Mouse (Mus musculus) small intestine, adult 2 months (tissue): ENCODE data around the gene 4930568D16Rik. TPM values are rescaled to one million over a fixed set of nuclear protein-coding genes. Genes with fewer than 3 reads are reported as not detected.

Experiments used
- H3K27ac ChIP-seq: fragments of 200-500 bp; 2 replicates; pipeline ENCODE4 v1.5.1; 2012; ENCODE audit warnings: low read depth, low read length, control low read depth, inconsistent platforms; ENCODE audit not compliant: insufficient read depth
- H3K27me3 ChIP-seq: fragments of 200-500 bp; 2 replicates; pipeline ENCODE4 v1.6.1; 2012; ENCODE audit warnings: mild to moderate bottlenecking, moderate library complexity, low read length, inconsistent platforms; ENCODE audit not compliant: control insufficient read depth, insufficient read depth
- H3K36me3 ChIP-seq: fragments of 200-500 bp; 2 replicates; pipeline ENCODE4 v1.6.1; 2012; ENCODE audit warnings: mild to moderate bottlenecking, low read length, control low read depth, inconsistent platforms; ENCODE audit not compliant: control insufficient read depth, insufficient read depth
- H3K4me1 ChIP-seq: fragments of 200-500 bp; 2 replicates; pipeline ENCODE4 v1.6.1; 2012; ENCODE audit warnings: low read length, inconsistent platforms, mixed read lengths; ENCODE audit not compliant: control insufficient read depth, insufficient read depth, insufficient read length
- H3K4me3 ChIP-seq: fragments of 200-500 bp; 2 replicates; pipeline ENCODE4 v1.5.1; 2012; ENCODE audit warnings: low read depth, mild to moderate bottlenecking, control low read depth, inconsistent platforms, low read length, moderate library complexity
- CTCF ChIP-seq: fragments of 200-500 bp; IDR thresholded peaks from 2 replicates; pipeline ENCODE4 v1.5.1; 2012; ENCODE audit warnings: low read depth, mild to moderate bottlenecking, control low read depth, inconsistent platforms, low read length, moderate library complexity, mixed read lengths; ENCODE audit not compliant: insufficient replicate concordance, insufficient read length; ENCODE audit errors: extremely low read depth
- POLR2A ChIP-seq: fragments of 200-500 bp; IDR thresholded peaks from 2 replicates; pipeline ENCODE4 v1.6.1; 2012; ENCODE audit warnings: low read depth, mild to moderate bottlenecking, control low read depth, inconsistent platforms, low read length, moderate library complexity
- WGBS: fragments of 180-500 bp; shearing (Covaris S2); methylation state at CpG from one replicate; pipeline ENCODE4 v1.1.7; 2018; 5-methylcytosine and 5-hydroxymethylcytosine counted together
- polyA plus RNA-seq: library from polyadenylated mRNA; depleted of rRNA; stranded (reverse); fragments of >200 nt; gene quantifications from 2 replicates; pipeline ENCODE4 v1.2.3, GENCODE M21; 2012

Gene 4930568D16Rik
- polyA plus RNA-seq, 1 experiment, result not detected

DNA sequence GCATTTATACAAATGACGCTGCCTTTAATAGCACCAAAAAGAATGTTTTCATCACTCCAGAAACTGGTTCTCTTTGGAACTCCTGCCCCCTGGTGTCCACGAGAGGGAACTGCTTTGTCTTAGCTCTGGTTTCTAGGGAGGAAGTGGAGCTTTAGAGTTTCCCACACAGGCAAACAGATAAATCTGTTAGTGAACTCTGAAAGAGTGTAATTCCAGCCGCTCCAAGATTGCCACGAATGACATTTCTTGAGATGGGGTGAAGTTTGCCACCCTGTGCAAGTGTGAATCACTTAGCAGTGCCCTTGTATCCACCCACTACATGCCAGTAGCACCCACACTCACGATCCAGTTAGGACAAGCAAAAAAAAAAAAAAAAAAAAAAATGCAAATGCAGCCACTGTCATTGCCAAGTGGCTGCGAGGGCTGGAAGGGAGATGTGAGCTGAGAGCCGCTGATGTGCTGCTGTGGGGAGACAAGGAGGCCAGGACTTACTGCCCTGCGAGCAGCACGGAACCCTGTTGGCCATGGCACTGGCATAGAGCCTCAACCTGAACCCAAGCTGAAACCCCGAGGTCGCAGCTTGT is 30.2 kb upstream of the 4930568D16Rik start:
- 36% methylated on average over 11 of the region's 11 CpGs for whole genome bisulfite sequencing
- no peaks in the 10 kb centered on the region for H3K27me3 ChIP-seq
- H3K27ac ChIP-seq, result no peak overlapping the region
- 0 out of 2 replicates have a peak, but pooled peaks have one; percentile 3 for TF ChIP-seq CTCF
- no peak for TF ChIP-seq POLR2A
- H3K4me3 ChIP-seq, result no peak overlapping the region
- H3K36me3 ChIP-seq, result no peaks in the 10 kb centered on the region
- H3K4me1 ChIP-seq, result no peaks in the 10 kb centered on the region

DNA sequence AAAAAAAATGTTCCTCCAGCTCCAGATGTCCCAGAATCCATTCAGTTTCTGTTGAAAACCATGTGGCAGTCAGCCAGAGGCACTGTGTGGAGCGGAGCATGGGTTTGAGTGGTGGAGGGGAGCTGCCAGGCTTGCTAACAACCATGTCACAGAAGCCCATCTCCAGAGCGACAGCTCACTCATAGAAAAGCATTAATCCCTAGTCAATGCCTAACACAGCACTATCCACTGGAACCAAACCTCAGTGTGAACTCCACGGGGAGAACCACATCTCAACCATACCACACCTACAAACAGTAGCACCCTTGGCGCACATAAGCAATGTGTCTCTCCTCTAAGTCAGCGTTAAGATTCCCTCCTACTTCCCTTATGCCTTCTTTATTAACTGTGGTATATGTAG is 29.6 kb upstream of the 4930568D16Rik start, which contains the start of gene 4930402F06Rik:
4930402F06Rik (minus strand) TSS at position 80 of the 400 bp plus-strand sequence.
- Histone ChIP-seq H3K27ac (no peak within 1 kb of the TSS), H3K4me1 (no peaks in the 10 kb centered on the region), H3K27me3 (no peaks in the 10 kb centered on the region), H3K4me3 (no peak within 1 kb of the TSS), H3K36me3 (no peaks in the 10 kb centered on the region)
- TF ChIP-seq CTCF, result no peak
- 62% methylated on average over 5 of the region's 5 CpGs for WGBS

DNA sequence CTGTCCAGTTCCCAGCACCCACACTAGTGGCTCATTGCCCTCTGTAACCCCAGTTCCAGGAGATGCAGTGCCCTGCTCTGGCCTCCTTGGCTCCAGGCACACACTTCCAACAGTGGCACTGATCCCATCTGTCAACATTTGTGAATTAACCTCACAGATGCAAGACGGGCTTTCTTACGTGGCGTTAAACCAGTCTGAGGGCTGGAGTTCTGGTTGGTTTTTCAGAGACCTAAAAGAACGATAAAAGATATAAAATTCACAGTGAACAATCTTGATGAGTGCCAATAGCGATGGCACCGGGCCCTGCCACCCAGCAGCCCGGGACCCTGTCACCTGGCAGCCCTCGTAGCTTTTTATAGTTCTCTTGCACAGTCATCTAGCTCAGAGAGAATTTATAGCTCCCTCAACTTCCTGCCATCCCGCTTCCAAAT is 17.9 kb upstream of the 4930568D16Rik start:
- TF ChIP-seq POLR2A (no peak), CTCF (no peak)
- WGBS, result 65% methylated on average over 9 of the region's 9 CpGs
- Histone ChIP-seq H3K4me3 (no peak overlapping the region), H3K36me3 (no peaks in the 10 kb centered on the region), H3K4me1 (no peaks in the 10 kb centered on the region), H3K27me3 (no peaks in the 10 kb centered on the region), H3K27ac (no peak overlapping the region)

DNA sequence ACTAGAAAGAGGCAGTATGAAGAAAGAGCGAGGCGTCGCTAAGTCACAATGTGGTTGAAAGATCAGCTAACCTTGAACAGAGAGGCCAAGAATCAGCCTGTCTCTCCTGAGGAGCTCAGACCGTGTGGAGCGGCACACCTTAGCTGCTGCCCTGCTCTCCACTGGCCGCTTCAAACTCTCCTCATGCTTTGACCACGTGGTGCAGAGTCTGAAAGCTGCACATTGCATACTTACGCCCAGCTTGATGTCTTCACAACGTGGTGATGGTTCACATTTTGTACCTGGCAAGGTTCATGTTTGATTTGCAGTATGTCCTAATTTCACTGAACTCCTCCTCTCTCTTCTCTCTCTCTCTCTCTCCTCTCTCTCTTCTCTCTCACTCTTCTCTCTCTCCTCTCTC is 11.8 kb upstream of the 4930568D16Rik start:
- Histone ChIP-seq H3K27ac (no peak overlapping the region), H3K4me1 (no peaks in the 10 kb centered on the region), H3K36me3 (no peaks in the 10 kb centered on the region), H3K4me3 (no peak overlapping the region), H3K27me3 (no peaks in the 10 kb centered on the region)
- TF ChIP-seq POLR2A (no peak), CTCF (no peak)
- WGBS, result 55% methylated on average over 9 of the region's 9 CpGs

DNA sequence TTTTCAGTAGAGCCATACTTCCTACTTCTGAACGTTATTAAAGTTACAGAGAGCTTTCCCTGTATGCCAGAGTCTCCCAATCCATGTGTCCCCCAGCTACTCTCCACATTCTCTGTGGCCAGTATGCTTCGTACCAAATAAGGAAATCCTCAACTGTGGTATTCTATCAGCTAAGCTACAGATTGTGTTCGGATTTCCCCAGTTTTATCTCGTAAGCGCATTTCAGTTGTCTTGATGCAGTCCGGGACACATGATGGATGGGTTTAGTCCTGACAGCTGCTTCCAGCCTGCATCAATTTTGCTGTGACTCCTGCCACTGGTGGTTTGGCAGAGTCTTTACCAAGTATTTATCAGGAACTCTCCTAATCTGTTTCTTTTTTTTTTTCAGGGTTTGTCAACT is 10.1 kb upstream of the 4930568D16Rik start:
- Histone ChIP-seq H3K36me3 (no peaks in the 10 kb centered on the region), H3K27me3 (no peaks in the 10 kb centered on the region), H3K4me3 (no peak overlapping the region), H3K27ac (no peak overlapping the region), H3K4me1 (no peaks in the 10 kb centered on the region)
- WGBS, result 15% methylated on average over 6 of the region's 6 CpGs
- no peak for TF ChIP-seq CTCF
- no peak for TF ChIP-seq POLR2A

DNA sequence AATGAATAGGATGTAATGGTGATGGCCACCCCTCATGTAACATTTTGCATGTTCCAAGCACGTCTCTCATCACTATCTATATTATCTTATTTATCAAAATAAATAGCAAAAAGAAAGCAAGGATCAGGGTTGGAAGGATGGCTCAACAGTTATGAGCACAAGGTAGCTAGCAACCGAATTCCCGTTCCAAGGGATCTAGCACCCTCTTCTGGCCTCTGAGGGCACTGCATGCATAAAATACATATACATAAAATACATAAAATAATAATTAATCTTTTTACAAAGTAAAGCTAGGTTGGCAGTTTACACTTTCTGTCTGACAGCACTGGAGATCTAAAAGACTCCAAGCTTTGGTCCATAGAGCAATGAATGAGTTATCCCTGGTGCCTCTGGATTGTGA is 5.5 kb upstream of the 4930568D16Rik start:
- Histone ChIP-seq H3K4me3 (no peak overlapping the region), H3K4me1 (no peaks in the 10 kb centered on the region), H3K36me3 (no peaks in the 10 kb centered on the region), H3K27ac (no peak overlapping the region), H3K27me3 (no peaks in the 10 kb centered on the region)
- 26% methylated on average over 3 of the region's 3 CpGs for WGBS
- TF ChIP-seq CTCF (peak; percentile 64; the same call in 1 of the 2 replicates), POLR2A (no peak)

DNA sequence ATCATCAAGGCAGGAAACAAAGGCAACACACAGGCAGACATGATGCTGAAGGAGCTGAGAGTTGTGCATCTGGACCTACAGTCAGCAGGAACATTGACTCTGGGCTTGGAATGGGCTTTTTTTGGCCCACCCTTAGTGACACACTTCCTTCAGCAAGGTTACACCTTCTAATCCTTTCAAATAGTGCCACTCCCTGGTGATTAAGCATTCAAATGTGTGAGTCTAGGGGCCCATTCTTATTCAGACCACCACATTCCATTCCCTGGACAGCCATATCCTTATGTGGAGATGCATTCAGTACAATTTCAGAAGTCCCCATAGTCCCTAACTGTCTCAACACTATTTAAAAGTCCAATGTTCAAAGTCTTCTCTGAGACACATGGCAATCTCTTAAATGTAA is 3.2 kb upstream of the 4930568D16Rik start:
- no peaks in the 10 kb centered on the region for H3K4me1 ChIP-seq
- TF ChIP-seq POLR2A (no peak), CTCF (no peak)
- H3K27me3 ChIP-seq, result no peaks in the 10 kb centered on the region; the same call in 1 of the 2 replicates
- H3K27ac ChIP-seq, result no peak overlapping the region
- no peak overlapping the region for H3K4me3 ChIP-seq
- H3K36me3 ChIP-seq, result no peaks in the 10 kb centered on the region
